Mouse (Mus musculus): ENCODE results near the gene Klk8.

- TF ChIP-seq POLR2A (IDR thresholded peaks at IDR 0.05; ENCODE audit: low read depth, low read length), result no peak
- no peak for TF ChIP-seq CTCF (IDR thresholded peaks at IDR 0.05; ENCODE audit: extremely low read depth, insufficient read depth, insufficient read length, insufficient replicate concordance)
Measured at GRCm38 (mm10) chr7:43775311-43776057, 21.9 kb upstream of the Klk8 start.
